Mouse (Mus musculus): ENCODE measurements around the gene Bmp8a. TPM values are rescaled to one million over a fixed set of nuclear protein-coding genes. Genes with fewer than 3 reads are reported as not detected.
"Not testable (repeated sequence)": the region's sequence is repeated elsewhere in the genome, so short reads cannot be mapped to it uniquely, and the experiment has no call there.

The Bmp8a gene
- polyA plus RNA-seq, 1 experiment from 2014 or later: 0.24 TPM

GRCm38 (mm10) chr4:123298226-123298625 lies 44.8 kb downstream of the Bmp8a start:
- WGBS: 84% methylated on average over 4 of the region's 4 CpGs
- Histone ChIP-seq H3K4me1 (ENCODE audit: control insufficient read depth, insufficient read depth, low read length) (no peaks in the 10 kb centered on the region), H3K4me3 (ENCODE audit: low read depth, low read length) (no peak overlapping the region), H3K36me3 (ENCODE audit: control insufficient read depth, insufficient read depth, low read length) (peaks cover 61% of the 10 kb centered on the region), H3K27ac (replicated peaks; ENCODE audit: low read depth, low read length) (no peak overlapping the region), H3K9me3 (ENCODE audit: control insufficient read depth, low read length) (no peaks in the 10 kb centered on the region), H3K27me3 (ENCODE audit: control insufficient read depth, insufficient read depth, low read length) (no peaks in the 10 kb centered on the region), H3K9ac (ENCODE audit: low read length) (no peak overlapping the region), H3K4me2 (ENCODE audit: low read depth, severe bottlenecking) (no peak overlapping the region)
- no peak for ATAC-seq (ENCODE audit: insufficient number of reproducible peaks, low FRiP score, low TSS enrichment, low read depth)
- DNase-seq (ENCODE audit: low spot score): no peak

GRCm38 (mm10) chr4:123297195-123297960 lies 45.7 kb downstream of the Bmp8a start:
- 92% methylated on average over 21 of the region's 22 CpGs for WGBS
- H3K27me3 ChIP-seq (ENCODE audit: control insufficient read depth, insufficient read depth, low read length): no peaks in the 10 kb centered on the region
- H3K9me3 ChIP-seq (ENCODE audit: control insufficient read depth, low read length): no peaks in the 10 kb centered on the region
- ATAC-seq (ENCODE audit: insufficient number of reproducible peaks, low FRiP score, low TSS enrichment, low read depth) (no peak), DNase-seq (ENCODE audit: low spot score) (no peak)
- peaks cover 61% of the 10 kb centered on the region for H3K36me3 ChIP-seq (ENCODE audit: control insufficient read depth, insufficient read depth, low read length)
- H3K4me3 ChIP-seq (ENCODE audit: low read depth, low read length): no peak overlapping the region
- no peak overlapping the region for H3K9ac ChIP-seq (ENCODE audit: low read length)
- no peak overlapping the region for H3K4me2 ChIP-seq (ENCODE audit: low read depth, severe bottlenecking)
- no peak overlapping the region for H3K27ac ChIP-seq (replicated peaks; ENCODE audit: low read depth, low read length)
- no peaks in the 10 kb centered on the region for H3K4me1 ChIP-seq (ENCODE audit: control insufficient read depth, insufficient read depth, low read length)

- no peak overlapping the region for H3K4me2 ChIP-seq (ENCODE audit: low read depth, severe bottlenecking)
- peaks cover 65% of the 10 kb centered on the region for H3K36me3 ChIP-seq (ENCODE audit: control insufficient read depth, insufficient read depth, low read length)
- H3K9me3 ChIP-seq (ENCODE audit: control insufficient read depth, low read length): no peaks in the 10 kb centered on the region
- H3K27me3 ChIP-seq (ENCODE audit: control insufficient read depth, insufficient read depth, low read length): no peaks in the 10 kb centered on the region
- no peak overlapping the region for H3K4me3 ChIP-seq (ENCODE audit: low read depth, low read length)
- H3K27ac ChIP-seq (replicated peaks; ENCODE audit: low read depth, low read length): no peak overlapping the region
- DNase-seq (ENCODE audit: low spot score): no peak
- ATAC-seq (ENCODE audit: insufficient number of reproducible peaks, low FRiP score, low TSS enrichment, low read depth): no peak
- WGBS: 89% methylated on average over 5 of the region's 5 CpGs
- H3K9ac ChIP-seq (ENCODE audit: low read length): no peak overlapping the region
- no peaks in the 10 kb centered on the region for H3K4me1 ChIP-seq (ENCODE audit: control insufficient read depth, insufficient read depth, low read length)
These were observed 46.9 kb downstream of the Bmp8a start for GRCm38 (mm10) chr4:123296148-123296534.

DNA sequence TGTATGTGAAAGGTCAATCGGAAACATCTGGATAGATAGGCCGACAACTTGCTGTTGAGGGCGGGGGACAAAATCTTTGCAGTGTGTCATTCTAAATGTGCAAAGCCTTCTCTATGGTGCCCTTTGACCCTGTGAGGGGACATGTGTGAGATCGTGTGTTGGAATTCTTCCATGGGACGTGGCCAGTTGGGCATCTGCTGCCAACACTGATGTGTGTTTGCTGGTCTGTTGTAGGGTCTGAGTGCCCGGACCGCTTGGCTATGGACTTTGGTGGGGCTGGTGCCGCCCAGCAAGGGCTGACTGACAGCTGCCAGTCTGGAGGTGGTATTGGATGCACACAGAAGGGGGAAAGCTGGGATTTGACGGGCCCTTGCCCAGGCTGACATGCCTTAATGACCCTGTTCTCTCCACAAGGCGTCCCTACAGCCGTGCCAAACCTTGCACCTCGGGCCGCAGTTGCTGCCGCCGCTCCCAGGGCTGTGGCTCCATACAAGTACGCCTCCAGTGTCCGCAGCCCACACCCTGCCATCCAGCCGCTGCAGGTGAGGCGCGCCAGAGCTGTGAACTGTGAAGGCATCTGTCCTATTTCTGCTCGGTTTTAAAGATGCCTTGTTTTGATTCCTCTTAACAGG lies 47.4 kb downstream of the Bmp8a start:
- Histone ChIP-seq H3K4me1 (ENCODE audit: control insufficient read depth, insufficient read depth, low read length) (no peaks in the 10 kb centered on the region), H3K4me3 (ENCODE audit: low read depth, low read length) (no peak overlapping the region), H3K9me3 (ENCODE audit: control insufficient read depth, low read length) (no peaks in the 10 kb centered on the region), H3K27me3 (ENCODE audit: control insufficient read depth, insufficient read depth, low read length) (no peaks in the 10 kb centered on the region), H3K27ac (replicated peaks; ENCODE audit: low read depth, low read length) (no peak overlapping the region), H3K36me3 (ENCODE audit: control insufficient read depth, insufficient read depth, low read length) (peaks cover 64% of the 10 kb centered on the region), H3K4me2 (ENCODE audit: low read depth, severe bottlenecking) (no peak overlapping the region), H3K9ac (ENCODE audit: low read length) (no peak overlapping the region)
- ATAC-seq (ENCODE audit: insufficient number of reproducible peaks, low FRiP score, low TSS enrichment, low read depth) (no peak), DNase-seq (ENCODE audit: low spot score) (no peak)
- WGBS: 87% methylated on average over 21 of the region's 21 CpGs

DNA sequence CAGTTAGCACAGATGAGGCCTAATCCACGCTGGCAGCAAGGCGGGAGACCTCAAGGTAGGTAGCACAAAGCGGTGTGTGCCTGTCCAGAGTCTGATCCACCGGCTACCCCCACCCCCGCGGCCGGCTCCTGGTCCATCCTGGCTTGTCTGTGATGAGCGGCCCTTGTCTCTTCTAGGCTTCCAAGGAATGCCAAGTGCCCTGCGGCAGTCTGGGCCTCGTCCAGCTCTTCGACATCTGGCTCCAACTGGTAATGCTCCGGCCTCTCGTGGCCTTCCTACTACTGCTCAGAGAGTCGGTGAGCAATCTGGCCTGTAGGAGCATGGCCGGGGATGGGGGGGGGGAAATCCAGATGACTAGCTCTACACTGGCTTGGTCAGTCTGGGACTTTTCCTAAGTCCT lies 48.0 kb downstream of the Bmp8a start:
- 86% methylated on average over 15 of the region's 15 CpGs for WGBS
- H3K9me3 ChIP-seq (ENCODE audit: control insufficient read depth, low read length); H3K27ac ChIP-seq (replicated peaks; ENCODE audit: low read depth, low read length); H3K9ac ChIP-seq (ENCODE audit: low read length); H3K4me3 ChIP-seq (ENCODE audit: low read depth, low read length); H3K4me2 ChIP-seq (ENCODE audit: low read depth, severe bottlenecking); H3K4me1 ChIP-seq (ENCODE audit: control insufficient read depth, insufficient read depth, low read length); H3K27me3 ChIP-seq (ENCODE audit: control insufficient read depth, insufficient read depth, low read length); ATAC-seq (ENCODE audit: insufficient number of reproducible peaks, low FRiP score, low TSS enrichment, low read depth); DNase-seq (ENCODE audit: low spot score): not testable (repeated sequence)
- H3K36me3 ChIP-seq (ENCODE audit: control insufficient read depth, insufficient read depth, low read length): peaks cover 64% of the 10 kb centered on the region

- Histone ChIP-seq H3K4me2 (ENCODE audit: low read depth, severe bottlenecking) (no peak overlapping the region), H3K36me3 (ENCODE audit: control insufficient read depth, insufficient read depth, low read length) (peaks cover 67% of the 10 kb centered on the region), H3K4me1 (ENCODE audit: control insufficient read depth, insufficient read depth, low read length) (peaks cover 3% of the 10 kb centered on the region; the same call in 1 of the 2 replicates), H3K4me3 (ENCODE audit: low read depth, low read length) (no peak overlapping the region), H3K9ac (ENCODE audit: low read length) (no peak overlapping the region), H3K27me3 (ENCODE audit: control insufficient read depth, insufficient read depth, low read length) (no peaks in the 10 kb centered on the region), H3K27ac (replicated peaks; ENCODE audit: low read depth, low read length) (no peak overlapping the region), H3K9me3 (ENCODE audit: control insufficient read depth, low read length) (no peaks in the 10 kb centered on the region)
- ATAC-seq (ENCODE audit: insufficient number of reproducible peaks, low FRiP score, low TSS enrichment, low read depth) (no peak), DNase-seq (ENCODE audit: low spot score) (no peak)
- 82% methylated on average over 7 of the region's 7 CpGs for WGBS
These were observed 49.2 kb downstream of the Bmp8a start for GRCm38 (mm10) chr4:123293661-123294443.

- Histone ChIP-seq H3K4me1 (ENCODE audit: control insufficient read depth, insufficient read depth, low read length) (peaks cover 3% of the 10 kb centered on the region; the same call in 1 of the 2 replicates), H3K36me3 (ENCODE audit: control insufficient read depth, insufficient read depth, low read length) (peaks cover 73% of the 10 kb centered on the region), H3K9me3 (ENCODE audit: control insufficient read depth, low read length) (no peaks in the 10 kb centered on the region), H3K4me3 (ENCODE audit: low read depth, low read length) (no peak overlapping the region), H3K27ac (replicated peaks; ENCODE audit: low read depth, low read length) (no peak overlapping the region), H3K27me3 (ENCODE audit: control insufficient read depth, insufficient read depth, low read length) (no peaks in the 10 kb centered on the region), H3K4me2 (ENCODE audit: low read depth, severe bottlenecking) (no peak overlapping the region), H3K9ac (ENCODE audit: low read length) (no peak overlapping the region)
- ATAC-seq (ENCODE audit: insufficient number of reproducible peaks, low FRiP score, low TSS enrichment, low read depth): no peak
- WGBS: 83% methylated on average over 7 of the region's 7 CpGs
- DNase-seq (ENCODE audit: low spot score): no peak
These were observed 50.1 kb downstream of the Bmp8a start for GRCm38 (mm10) chr4:123292989-123293388.

GRCm38 (mm10) chr4:123292390-123292789 lies 50.7 kb downstream of the Bmp8a start:
- WGBS: 82% methylated on average over 3 of the region's 3 CpGs

More at GRCm38 (mm10) chr4:123292390-123292789, 50.7 kb downstream of the Bmp8a start:
- no peaks in the 10 kb centered on the region for H3K9me3 ChIP-seq (ENCODE audit: control insufficient read depth, low read length)
- no peaks in the 10 kb centered on the region for H3K27me3 ChIP-seq (ENCODE audit: control insufficient read depth, insufficient read depth, low read length)
- peaks cover 71% of the 10 kb centered on the region for H3K36me3 ChIP-seq (ENCODE audit: control insufficient read depth, insufficient read depth, low read length)
- ATAC-seq (ENCODE audit: insufficient number of reproducible peaks, low FRiP score, low TSS enrichment, low read depth): no peak
- H3K4me2 ChIP-seq (ENCODE audit: low read depth, severe bottlenecking): no peak overlapping the region
- H3K27ac ChIP-seq (replicated peaks; ENCODE audit: low read depth, low read length): no peak overlapping the region
- H3K9ac ChIP-seq (ENCODE audit: low read length): no peak overlapping the region
- peaks cover 3% of the 10 kb centered on the region; the same call in 1 of the 2 replicates for H3K4me1 ChIP-seq (ENCODE audit: control insufficient read depth, insufficient read depth, low read length)
- no peak for DNase-seq (ENCODE audit: low spot score)
- H3K4me3 ChIP-seq (ENCODE audit: low read depth, low read length): no peak overlapping the region
